Mouse (Mus musculus) heart, embryonic 14.5 days (tissue): Measurements from ENCODE around the gene Kremen2. TPM values are rescaled to one million over a fixed set of nuclear protein-coding genes. Genes with fewer than 3 reads are reported as not detected.
"Not testable (repeated sequence)": the region's sequence is repeated elsewhere in the genome, so short reads cannot be mapped to it uniquely, and the experiment has no call there.

Experiments used
- ATAC-seq: fragments of 200-750 bp; cut with Nextera tagmentation; 2 replicates; pipeline ENCODE4 v1.8.0; 2017; ENCODE audit warnings: low read depth, moderate TSS enrichment; ENCODE audit not compliant: insufficient number of reproducible peaks, insufficient read depth, low FRiP score
- H3K27ac ChIP-seq, 2 experiments: fragments of 200-500 bp in 1 of 2; fragments of 300-500 bp in 1 of 2; sonication (generic) in 1 of 2; replicated peaks in 1 of 2; 2 replicates each; pipeline ENCODE4 v1.5.1; 2012 to 2014; ENCODE audit warnings: low read depth in 2 of 2, low read length in 2 of 2, control low read depth in 1 of 2, mild to moderate bottlenecking in 1 of 2, mixed read lengths in 1 of 2; ENCODE audit not compliant: control insufficient read depth in 1 of 2, insufficient read depth in 1 of 2
- H3K27me3 ChIP-seq: fragments of 300-500 bp; sonication (generic); 2 replicates; pipeline ENCODE4 v1.6.1; 2014; ENCODE audit warnings: mild to moderate bottlenecking, low read length, control low read depth; ENCODE audit not compliant: control insufficient read depth, insufficient read depth
- H3K36me3 ChIP-seq: fragments of 300-500 bp; sonication (generic); 2 replicates; pipeline ENCODE4 v1.6.1; 2014; ENCODE audit warnings: mild to moderate bottlenecking, control low read depth, low read length, mixed read lengths; ENCODE audit not compliant: control insufficient read depth, insufficient read depth
- H3K4me1 ChIP-seq, 2 experiments: fragments of 200-500 bp in 1 of 2; fragments of 300-500 bp in 1 of 2; sonication (generic) in 1 of 2; 2 replicates each; pipeline ENCODE4 v1.6.1; 2012 to 2014; ENCODE audit warnings: low read length in 2 of 2, control low read depth in 1 of 2, mixed read lengths in 1 of 2; ENCODE audit not compliant: control insufficient read depth in 2 of 2, insufficient read depth in 2 of 2
- H3K4me2 ChIP-seq: fragments of 300-500 bp; sonication (generic); 2 replicates; pipeline ENCODE4 v1.6.1; 2014; ENCODE audit warnings: mild to moderate bottlenecking, low read length
- H3K4me3 ChIP-seq, 2 experiments: fragments of 200-500 bp in 1 of 2; fragments of 300-500 bp in 1 of 2; sonication (generic) in 1 of 2; 2 replicates each; pipeline ENCODE4 v1.5.1; 2012 to 2014; ENCODE audit warnings: low read length in 2 of 2, mild to moderate bottlenecking in 2 of 2, control low read depth in 1 of 2, low read depth in 1 of 2, moderate library complexity in 1 of 2; ENCODE audit not compliant: control insufficient read depth in 1 of 2, insufficient read depth in 1 of 2
- H3K9ac ChIP-seq: fragments of 300-500 bp; sonication (generic); 2 replicates; pipeline ENCODE4 v1.6.1; 2014; ENCODE audit warnings: mild to moderate bottlenecking, low read length
- H3K9me3 ChIP-seq: fragments of 300-500 bp; sonication (generic); 2 replicates; pipeline ENCODE4 v1.6.1; 2016; ENCODE audit warnings: low read length, control low read depth; ENCODE audit not compliant: control insufficient read depth
- WGBS: fragments of 180-500 bp; shearing (Covaris S2); extraction: QIAGEN DNeasy Blood & Tissue Kit; methylation state at CpG from one replicate; pipeline ENCODE4 v1.1.7; 2014; 5-methylcytosine and 5-hydroxymethylcytosine counted together
- polyA plus RNA-seq: library from polyadenylated mRNA; unstranded; fragments of >200 nt; fragmentation: Nextera tagmentation; extraction: Ambion mirVana; gene quantifications from 2 replicates; pipeline ENCODE4 v1.2.1, GENCODE M21; 2014

The Kremen2 gene
- polyA plus RNA-seq, 1 experiment from 2014 or later, result not detected

- peak overlapping the region; percentile 36; the same call in 1 of the 2 replicates for H3K4me2 ChIP-seq
- not testable (repeated sequence) for H3K9me3 ChIP-seq, ATAC-seq, H3K27me3 ChIP-seq, H3K9ac ChIP-seq, H3K4me3 ChIP-seq, H3K4me1 ChIP-seq, H3K36me3 ChIP-seq, H3K27ac ChIP-seq
- WGBS, result 81% methylated on average over 2 of the region's 2 CpGs
These were observed 26.6 kb upstream of the Kremen2 start for GRCm38 (mm10) chr17:23772219-23772556.

- peaks cover 3 to 9% of the 10 kb centered on the region in 2 experiments; a peak in 3 of 4 replicates for H3K4me1 ChIP-seq
- no peaks in the 10 kb centered on the region for H3K9me3 ChIP-seq
- H3K4me3 ChIP-seq, result peak within 1 kb of the TSS; percentile 68 to 95
- peaks cover 8% of the 10 kb centered on the region; the same call in 1 of the 2 replicates for H3K36me3 ChIP-seq
- peak; percentile 97 for ATAC-seq
- peak within 1 kb of the TSS; percentile 85 for H3K9ac ChIP-seq
- WGBS, result 4% methylated on average over 58 of the region's 58 CpGs
- H3K27me3 ChIP-seq, result no peaks in the 10 kb centered on the region
- H3K4me2 ChIP-seq, result peak within 1 kb of the TSS; percentile 84
- peak within 1 kb of the TSS; percentile 74 to 76 for H3K27ac ChIP-seq
These were observed 25.9 kb upstream of the Kremen2 start, which contains the start of gene Flywch1 for GRCm38 (mm10) chr17:23771284-23772218. TSS of gene Flywch1 (minus strand) at chr17:23771602.

GRCm38 (mm10) chr17:23770896-23771283 is 25.3 kb upstream of the Kremen2 start:
- H3K9me3 ChIP-seq, result no peaks in the 10 kb centered on the region
- peak overlapping the region; percentile 85 for H3K9ac ChIP-seq
- peaks cover 3 to 9% of the 10 kb centered on the region in 2 experiments; a peak in 3 of 4 replicates for H3K4me1 ChIP-seq
- peak; percentile 6; the same call in 1 of the 2 replicates for ATAC-seq
- 1% methylated on average over 18 of the region's 19 CpGs for WGBS
- H3K36me3 ChIP-seq, result peaks cover 8% of the 10 kb centered on the region; the same call in 1 of the 2 replicates
- peak overlapping the region; percentile 74 to 76 for H3K27ac ChIP-seq
- peak overlapping the region; percentile 84 for H3K4me2 ChIP-seq
- peak overlapping the region; percentile 68 to 95 for H3K4me3 ChIP-seq
- H3K27me3 ChIP-seq, result no peaks in the 10 kb centered on the region

- no peaks in the 10 kb centered on the region for H3K27me3 ChIP-seq
- no peaks in the 10 kb centered on the region for H3K9me3 ChIP-seq
- H3K4me1 ChIP-seq, result peaks cover 3 to 9% of the 10 kb centered on the region in 2 experiments; a peak in 3 of 4 replicates
- H3K36me3 ChIP-seq, result peaks cover 8% of the 10 kb centered on the region; the same call in 1 of the 2 replicates
- ATAC-seq, result no peak
- WGBS, result 11% methylated on average over 2 of the region's 2 CpGs
- peak overlapping the region; percentile 68 to 95; a peak in 3 of 4 replicates for H3K4me3 ChIP-seq
- H3K9ac ChIP-seq, result peak overlapping the region; percentile 85
- H3K4me2 ChIP-seq, result peak overlapping the region; percentile 84
- H3K27ac ChIP-seq, result peak overlapping the region; percentile 74 to 76; a peak in 3 of 4 replicates
These were observed 24.9 kb upstream of the Kremen2 start for GRCm38 (mm10) chr17:23770493-23770892.

GRCm38 (mm10) chr17:23762976-23763375 is 17.3 kb upstream of the Kremen2 start:
- Histone ChIP-seq H3K9me3 (no peaks in the 10 kb centered on the region), H3K9ac (no peak overlapping the region), H3K27me3 (no peaks in the 10 kb centered on the region), H3K27ac (no peak overlapping the region), H3K4me2 (no peak overlapping the region), H3K4me3 (no peak overlapping the region), H3K36me3 (peaks cover 52% of the 10 kb centered on the region), H3K4me1 (no peaks in the 10 kb centered on the region)
- 83% methylated on average over 11 of the region's 11 CpGs for WGBS
- no peak for ATAC-seq

- Histone ChIP-seq H3K4me2 (no peak overlapping the region), H3K4me1 (no peaks in the 10 kb centered on the region), H3K36me3 (peaks cover 67% of the 10 kb centered on the region), H3K27ac (no peak overlapping the region), H3K9ac (no peak overlapping the region), H3K4me3 (no peak overlapping the region), H3K9me3 (no peaks in the 10 kb centered on the region), H3K27me3 (no peaks in the 10 kb centered on the region)
- 88% methylated on average over 3 of the region's 3 CpGs for WGBS
- ATAC-seq, result no peak
These were observed 15.5 kb upstream of the Kremen2 start for GRCm38 (mm10) chr17:23761155-23761554.

GRCm38 (mm10) chr17:23760231-23760630 is 14.6 kb upstream of the Kremen2 start:
- H3K9me3 ChIP-seq, result no peaks in the 10 kb centered on the region
- no peaks in the 10 kb centered on the region for H3K27me3 ChIP-seq
- H3K4me1 ChIP-seq, result no peaks in the 10 kb centered on the region
- H3K4me3 ChIP-seq, result no peak overlapping the region
- H3K4me2 ChIP-seq, result no peak overlapping the region
- peaks cover 76% of the 10 kb centered on the region for H3K36me3 ChIP-seq
- 92% methylated on average over 9 of the region's 9 CpGs for WGBS
- no peak overlapping the region for H3K27ac ChIP-seq
- no peak for ATAC-seq
- no peak overlapping the region for H3K9ac ChIP-seq
